Mouse (Mus musculus): ENCODE data around the gene Inpp4b. TPM values are rescaled to one million over a fixed set of nuclear protein-coding genes. Genes with fewer than 3 reads are reported as not detected.

Inpp4b gene
- polyA plus RNA-seq, 1 experiment from 2014 or later = 3.2 TPM

GRCm38 (mm10) chr8:81768731-81769445, 426.5 kb downstream of the Inpp4b start:
- Histone ChIP-seq H3K4me3 (ENCODE audit: low read depth, low read length) (no peak overlapping the region), H3K27me3 (ENCODE audit: control insufficient read depth, insufficient read depth, low read length) (no peaks in the 10 kb centered on the region), H3K9ac (ENCODE audit: low read length) (no peak overlapping the region), H3K27ac (replicated peaks) (no peak overlapping the region), H3K36me3 (ENCODE audit: control insufficient read depth, insufficient read depth, low read length) (no peaks in the 10 kb centered on the region), H3K9me3 (ENCODE audit: control insufficient read depth, low read length) (no peaks in the 10 kb centered on the region), H3K4me2 (replicated peaks; ENCODE audit: low read depth) (no peak overlapping the region), H3K4me1 (replicated peaks; ENCODE audit: control insufficient read depth, insufficient read depth) (peaks cover 8% of the 10 kb centered on the region; the same call in 1 of the 2 replicates)
- WGBS = 29% methylated on average over 2 of the region's 2 CpGs
- ATAC-seq (ENCODE audit: low FRiP score, low TSS enrichment) = no peak
- TF ChIP-seq CTCF (IDR thresholded peaks at IDR 0.05; ENCODE audit: low read depth) = no peak
- no peak for TF ChIP-seq EP300 (optimal IDR thresholded peaks at IDR 0.05)
- no peak for DNase-seq (ENCODE audit: low spot score)

- ATAC-seq (ENCODE audit: low FRiP score, low TSS enrichment) (no peak), DNase-seq (ENCODE audit: low spot score) (no peak)
- H3K27me3 ChIP-seq (ENCODE audit: control insufficient read depth, insufficient read depth, low read length) = no peaks in the 10 kb centered on the region
- no peaks in the 10 kb centered on the region for H3K36me3 ChIP-seq (ENCODE audit: control insufficient read depth, insufficient read depth, low read length)
- no peaks in the 10 kb centered on the region for H3K9me3 ChIP-seq (ENCODE audit: control insufficient read depth, low read length)
- H3K4me3 ChIP-seq (ENCODE audit: low read depth, low read length) = no peak overlapping the region
- no peak overlapping the region for H3K9ac ChIP-seq (ENCODE audit: low read length)
- no peak overlapping the region for H3K27ac ChIP-seq (replicated peaks)
- H3K4me1 ChIP-seq (replicated peaks; ENCODE audit: control insufficient read depth, insufficient read depth) = peaks cover 8% of the 10 kb centered on the region; the same call in 1 of the 2 replicates
- H3K4me2 ChIP-seq (replicated peaks; ENCODE audit: low read depth) = no peak overlapping the region
- TF ChIP-seq CTCF (IDR thresholded peaks at IDR 0.05; ENCODE audit: low read depth) = no peak
- TF ChIP-seq EP300 (optimal IDR thresholded peaks at IDR 0.05) = no peak
- WGBS = 73% methylated on average over 6 of the region's 6 CpGs
These were observed 428.4 kb downstream of the Inpp4b start for GRCm38 (mm10) chr8:81770603-81771276.

- no peaks in the 10 kb centered on the region for H3K9me3 ChIP-seq (ENCODE audit: control insufficient read depth, low read length)
- DNase-seq (ENCODE audit: low spot score) (no peak), ATAC-seq (ENCODE audit: low FRiP score, low TSS enrichment) (no peak)
- TF ChIP-seq CTCF (IDR thresholded peaks at IDR 0.05; ENCODE audit: low read depth) = no peak
- no peak overlapping the region for H3K4me2 ChIP-seq (replicated peaks; ENCODE audit: low read depth)
- 79% methylated on average over 5 of the region's 5 CpGs for WGBS
- no peak overlapping the region for H3K9ac ChIP-seq (ENCODE audit: low read length)
- H3K4me1 ChIP-seq (replicated peaks; ENCODE audit: control insufficient read depth, insufficient read depth) = no peaks in the 10 kb centered on the region
- H3K36me3 ChIP-seq (ENCODE audit: control insufficient read depth, insufficient read depth, low read length) = no peaks in the 10 kb centered on the region
- no peaks in the 10 kb centered on the region for H3K27me3 ChIP-seq (ENCODE audit: control insufficient read depth, insufficient read depth, low read length)
- no peak overlapping the region for H3K4me3 ChIP-seq (ENCODE audit: low read depth, low read length)
- H3K27ac ChIP-seq (replicated peaks) = no peak overlapping the region
These were observed 430.5 kb downstream of the Inpp4b start for GRCm38 (mm10) chr8:81772855-81773254.

- Histone ChIP-seq H3K4me1 (replicated peaks; ENCODE audit: control insufficient read depth, insufficient read depth) (no peaks in the 10 kb centered on the region), H3K4me2 (replicated peaks; ENCODE audit: low read depth) (no peak overlapping the region), H3K36me3 (ENCODE audit: control insufficient read depth, insufficient read depth, low read length) (no peaks in the 10 kb centered on the region), H3K27ac (replicated peaks) (no peak overlapping the region), H3K9ac (ENCODE audit: low read length) (no peak overlapping the region), H3K4me3 (ENCODE audit: low read depth, low read length) (no peak overlapping the region), H3K27me3 (ENCODE audit: control insufficient read depth, insufficient read depth, low read length) (no peaks in the 10 kb centered on the region), H3K9me3 (ENCODE audit: control insufficient read depth, low read length) (no peaks in the 10 kb centered on the region)
- no peak for DNase-seq (ENCODE audit: low spot score)
- no peak for TF ChIP-seq CTCF (IDR thresholded peaks at IDR 0.05; ENCODE audit: low read depth)
- TF ChIP-seq EP300 (optimal IDR thresholded peaks at IDR 0.05) = no peak
- no peak for ATAC-seq (ENCODE audit: low FRiP score, low TSS enrichment)
- 63% methylated on average over 9 of the region's 9 CpGs for WGBS
These were observed 431.1 kb downstream of the Inpp4b start for GRCm38 (mm10) chr8:81773305-81773965.

GRCm38 (mm10) chr8:81774010-81774409, 431.7 kb downstream of the Inpp4b start:
- no peaks in the 10 kb centered on the region for H3K4me1 ChIP-seq (replicated peaks; ENCODE audit: control insufficient read depth, insufficient read depth)
- WGBS = 55% methylated on average over 4 of the region's 4 CpGs
- TF ChIP-seq EP300 (optimal IDR thresholded peaks at IDR 0.05) (no peak), CTCF (IDR thresholded peaks at IDR 0.05; ENCODE audit: low read depth) (no peak)

GRCm38 (mm10) chr8:81774454-81774853, 432.1 kb downstream of the Inpp4b start:
- no peaks in the 10 kb centered on the region for H3K36me3 ChIP-seq (ENCODE audit: control insufficient read depth, insufficient read depth, low read length)
- 24% methylated on average over 1 of the region's 1 CpGs for WGBS
- DNase-seq (ENCODE audit: low spot score) (no peak), ATAC-seq (ENCODE audit: low FRiP score, low TSS enrichment) (no peak)
- H3K4me1 ChIP-seq (replicated peaks; ENCODE audit: control insufficient read depth, insufficient read depth) = no peaks in the 10 kb centered on the region
- H3K27ac ChIP-seq (replicated peaks) = no peak overlapping the region
- H3K4me3 ChIP-seq (ENCODE audit: low read depth, low read length) = no peak overlapping the region
- H3K9me3 ChIP-seq (ENCODE audit: control insufficient read depth, low read length) = no peaks in the 10 kb centered on the region
- H3K9ac ChIP-seq (ENCODE audit: low read length) = no peak overlapping the region
- no peak for TF ChIP-seq EP300 (optimal IDR thresholded peaks at IDR 0.05)
- no peak for TF ChIP-seq CTCF (IDR thresholded peaks at IDR 0.05; ENCODE audit: low read depth)
- no peak overlapping the region for H3K4me2 ChIP-seq (replicated peaks; ENCODE audit: low read depth)
- no peaks in the 10 kb centered on the region for H3K27me3 ChIP-seq (ENCODE audit: control insufficient read depth, insufficient read depth, low read length)

More at GRCm38 (mm10) chr8:81774010-81774409, 431.7 kb downstream of the Inpp4b start:
- DNase-seq (ENCODE audit: low spot score) (no peak), ATAC-seq (ENCODE audit: low FRiP score, low TSS enrichment) (no peak)
- Histone ChIP-seq H3K27me3 (ENCODE audit: control insufficient read depth, insufficient read depth, low read length) (no peaks in the 10 kb centered on the region), H3K4me2 (replicated peaks; ENCODE audit: low read depth) (no peak overlapping the region), H3K36me3 (ENCODE audit: control insufficient read depth, insufficient read depth, low read length) (no peaks in the 10 kb centered on the region), H3K9me3 (ENCODE audit: control insufficient read depth, low read length) (no peaks in the 10 kb centered on the region), H3K27ac (replicated peaks) (no peak overlapping the region), H3K4me3 (ENCODE audit: low read depth, low read length) (no peak overlapping the region), H3K9ac (ENCODE audit: low read length) (no peak overlapping the region)

Measured in stomach, postnatal 0 days (tissue).